In genomic region chr6:87981547-87982256, GRCm38 (mm10) we compare ENCODE assay signal across 8 mouse cellular contexts. TPM values are rescaled to one million over a fixed set of nuclear protein-coding genes. Genes with fewer than 3 reads are reported as not detected.
DNase-seq lines count a peak whose midpoint lies in the region; ATAC-seq and TF ChIP-seq lines count a peak whose summit lies in the region.

Gene H1fx (minus strand): TSS chr6:87981637.

- intact Hi-C loops in gastrocnemius, postnatal 14 days (cut with DNase I; ENCODE audit: low total_unique reads): no loop called here

- peak; percentile 40 for ATAC-seq in common myeloid progenitor, adult 5-6 weeks (replicated peaks; ENCODE audit: low read depth, poor library complexity, severe bottlenecking)
- peak; percentile 84 for ATAC-seq in hindbrain, postnatal 0 days

- peak within 1 kb of the TSS; percentile 85 for H3K4me2 ChIP-seq in hindbrain, postnatal 0 days (ENCODE audit: low read depth, low read length)

- peak; percentile 60 for TF ChIP-seq CTCF in hindbrain, postnatal 0 days (IDR thresholded peaks at IDR 0.05; ENCODE audit: low read depth)
- TF ChIP-seq CTCF in small intestine, adult 2 months (IDR thresholded peaks at IDR 0.05; ENCODE audit: extremely low read depth, insufficient read length, insufficient replicate concordance, low read depth, low read length): no peak

- H3K36me3 ChIP-seq in hindbrain, postnatal 0 days (ENCODE audit: insufficient read depth, low read length): peaks cover 9% of the 10 kb centered on the region; the same call in 1 of the 2 replicates
- peaks cover 42% of the 10 kb centered on the region for H3K36me3 ChIP-seq in limb, embryonic 10.5 days
- H3K36me3 ChIP-seq in small intestine, adult 2 months (ENCODE audit: control insufficient read depth, insufficient read depth, low read length): no peaks in the 10 kb centered on the region

- no peak for TF ChIP-seq POLR2A in small intestine, adult 2 months (IDR thresholded peaks at IDR 0.05; ENCODE audit: low read depth, low read length)

- H3K27ac ChIP-seq in hindbrain, postnatal 0 days: peak within 1 kb of the TSS; percentile 87
- H3K27ac ChIP-seq in limb, embryonic 10.5 days: peak within 1 kb of the TSS; percentile 99
- H3K27ac ChIP-seq in small intestine, adult 2 months (ENCODE audit: insufficient read depth, low read depth, low read length): no peak within 1 kb of the TSS

- H3K4me3 ChIP-seq in hindbrain, postnatal 0 days (ENCODE audit: low read length): peak within 1 kb of the TSS; percentile 71
- H3K4me3 ChIP-seq in limb, embryonic 10.5 days: peak within 1 kb of the TSS; percentile 98
- peak within 1 kb of the TSS; percentile 67 for H3K4me3 ChIP-seq in small intestine, adult 2 months (ENCODE audit: low read depth, low read length)

- H3K4me1 ChIP-seq in hindbrain, postnatal 0 days (ENCODE audit: insufficient read depth, low read length): peaks cover 8% of the 10 kb centered on the region; the same call in 1 of the 2 replicates
- peaks cover 24% of the 10 kb centered on the region for H3K4me1 ChIP-seq in limb, embryonic 10.5 days
- peaks cover 11% of the 10 kb centered on the region for H3K4me1 ChIP-seq in small intestine, adult 2 months (ENCODE audit: control insufficient read depth, insufficient read depth, insufficient read length, low read length)

- H3K27me3 ChIP-seq in hindbrain, postnatal 0 days (ENCODE audit: insufficient read depth, low read length): no peaks in the 10 kb centered on the region
- no peaks in the 10 kb centered on the region for H3K27me3 ChIP-seq in limb, embryonic 10.5 days (ENCODE audit: low read depth, poor library complexity, severe bottlenecking)
- H3K27me3 ChIP-seq in small intestine, adult 2 months (ENCODE audit: control insufficient read depth, insufficient read depth, low read length): peaks cover 17% of the 10 kb centered on the region

- no peaks in the 10 kb centered on the region for H3K9me3 ChIP-seq in hindbrain, postnatal 0 days (ENCODE audit: low read length)
- no peaks in the 10 kb centered on the region for H3K9me3 ChIP-seq in limb, embryonic 10.5 days (replicated peaks)

- DNase-seq in adrenal gland, adult (ENCODE audit: inconsistent age in 2 of 2, low spot score in 1 of 2): peak; percentile 36 to 78
- no peak for DNase-seq in adrenal gland, adult 8-10 months
- DNase-seq in gastrocnemius, postnatal 14 days: peak; percentile 79
- DNase-seq in hindbrain, postnatal 0 days (ENCODE audit: low spot score): peak; percentile 91
- peak; percentile 91 for DNase-seq in limb, embryonic 10.5 days (ENCODE audit: low spot score)
- peak; percentile 89 for DNase-seq in mesoderm, embryonic 11.5 days (ENCODE audit: low read depth, low spot score)

- under 1% methylated on average over 39 of the region's 55 CpGs for WGBS in hindbrain, postnatal 0 days
- WGBS in limb, embryonic 10.5 days: under 1% methylated on average over 52 of the region's 55 CpGs
- 3% methylated on average over 55 of the region's 55 CpGs for WGBS in small intestine, adult 2 months

- H3K9ac ChIP-seq in hindbrain, postnatal 0 days (replicated peaks; ENCODE audit: low read length): peak within 1 kb of the TSS; percentile 70

RNA-seq across cellular contexts. Expression of gene H1fx, which starts in this region (rescaled TPM):
- 10 to 100 TPM in 1 of 4 experiments, 1 to 10 TPM in 3; 4.4 to 10.0 (median 7.4) TPM for total RNA-seq in adrenal gland, adult 8-10 months (2022)
- 3.2 TPM in 1 of 2 replicates, not detected in the other for total RNA-seq in common myeloid progenitor, adult 5-6 weeks (2017)
- 1 to 10 TPM; 7.4 to 7.8 TPM for total RNA-seq in gastrocnemius, postnatal 14 days (2021)
- 21.9 and 58.5 TPM in 2 replicates for total RNA-seq in hindbrain, postnatal 0 days (2014; rRNA removed)
- 56.3 and 61.3 TPM in 2 replicates for polyA plus RNA-seq in hindbrain, postnatal 0 days (2015; fragmentation: Nextera tagmentation; extraction: Ambion mirVana)
- 40.2 and 46.3 TPM in 2 replicates for polyA plus RNA-seq in limb, embryonic 10.5 days (2016; fragmentation: Nextera tagmentation; extraction: Ambion mirVana)
- 5.9 and 10.9 TPM in 2 replicates for polyA plus RNA-seq in small intestine, adult 2 months (2012; rRNA removed)
